Mouse (Mus musculus): ENCODE measurements around the gene Tomm70a. TPM values are rescaled to one million over a fixed set of nuclear protein-coding genes. Genes with fewer than 3 reads are reported as not detected.

Gene Tomm70a
- polyA plus RNA-seq, 1 experiment from 2014 or later, result 58.4 TPM

- Histone ChIP-seq H3K27ac (no peak overlapping the region), H3K9me3 (no peaks in the 10 kb centered on the region), H3K4me2 (no peak overlapping the region), H3K9ac (replicated peaks) (no peak overlapping the region), H3K4me1 (replicated peaks) (no peaks in the 10 kb centered on the region), H3K4me3 (replicated peaks) (no peak overlapping the region), H3K36me3 (peaks cover 87% of the 10 kb centered on the region), H3K27me3 (no peaks in the 10 kb centered on the region)
- no peak for ATAC-seq (ENCODE audit: insufficient number of reproducible peaks, insufficient read depth, low FRiP score, low TSS enrichment, low read depth)
These were observed 34.4 kb downstream of the Tomm70a start for GRCm38 (mm10) chr16:57155899-57156298.

GRCm38 (mm10) chr16:57157076-57157475 is 35.6 kb downstream of the Tomm70a start:
- Histone ChIP-seq H3K9me3 (no peaks in the 10 kb centered on the region), H3K4me1 (replicated peaks) (no peaks in the 10 kb centered on the region), H3K9ac (replicated peaks) (no peak overlapping the region), H3K27me3 (no peaks in the 10 kb centered on the region), H3K36me3 (peaks cover 91% of the 10 kb centered on the region), H3K27ac (no peak overlapping the region), H3K4me2 (no peak overlapping the region), H3K4me3 (replicated peaks) (no peak overlapping the region)
- 91% methylated on average over 4 of the region's 4 CpGs for WGBS
- no peak for ATAC-seq (ENCODE audit: insufficient number of reproducible peaks, insufficient read depth, low FRiP score, low TSS enrichment, low read depth)

- H3K36me3 ChIP-seq, result peaks cover 90% of the 10 kb centered on the region
- H3K27ac ChIP-seq, result no peak overlapping the region
- no peaks in the 10 kb centered on the region for H3K9me3 ChIP-seq
- H3K4me3 ChIP-seq (replicated peaks), result no peak overlapping the region
- H3K4me1 ChIP-seq (replicated peaks), result no peaks in the 10 kb centered on the region
- H3K4me2 ChIP-seq, result no peak overlapping the region
- 84% methylated on average over 4 of the region's 4 CpGs for whole genome bisulfite sequencing
- no peak overlapping the region for H3K9ac ChIP-seq (replicated peaks)
- ATAC-seq (ENCODE audit: insufficient number of reproducible peaks, insufficient read depth, low FRiP score, low TSS enrichment, low read depth), result no peak
- H3K27me3 ChIP-seq, result no peaks in the 10 kb centered on the region
These were observed 36.2 kb downstream of the Tomm70a start for GRCm38 (mm10) chr16:57157728-57158127.

- H3K4me2 ChIP-seq, result no peak overlapping the region
- no peak for ATAC-seq (ENCODE audit: insufficient number of reproducible peaks, insufficient read depth, low FRiP score, low TSS enrichment, low read depth)
- no peaks in the 10 kb centered on the region for H3K9me3 ChIP-seq
- H3K4me1 ChIP-seq (replicated peaks), result no peaks in the 10 kb centered on the region
- H3K27me3 ChIP-seq, result no peaks in the 10 kb centered on the region
- no peak overlapping the region for H3K9ac ChIP-seq (replicated peaks)
- H3K4me3 ChIP-seq (replicated peaks), result no peak overlapping the region
- peaks cover 85% of the 10 kb centered on the region for H3K36me3 ChIP-seq
- no peak overlapping the region for H3K27ac ChIP-seq
- WGBS, result 69% methylated on average over 7 of the region's 7 CpGs
These were observed 38.3 kb downstream of the Tomm70a start for GRCm38 (mm10) chr16:57159835-57160234.

- no peak for ATAC-seq (ENCODE audit: insufficient number of reproducible peaks, insufficient read depth, low FRiP score, low TSS enrichment, low read depth)
- Histone ChIP-seq H3K4me3 (replicated peaks) (no peak overlapping the region), H3K27ac (no peak overlapping the region), H3K9me3 (no peaks in the 10 kb centered on the region), H3K9ac (replicated peaks) (no peak overlapping the region), H3K4me2 (no peak overlapping the region), H3K27me3 (no peaks in the 10 kb centered on the region), H3K36me3 (peaks cover 65% of the 10 kb centered on the region), H3K4me1 (replicated peaks) (no peaks in the 10 kb centered on the region; the same call in none of the 2 replicates)
- WGBS, result 90% methylated on average over 5 of the region's 5 CpGs
These were observed 41.3 kb downstream of the Tomm70a start for GRCm38 (mm10) chr16:57162841-57163240.

- Histone ChIP-seq H3K27ac (no peak overlapping the region), H3K36me3 (peaks cover 56% of the 10 kb centered on the region), H3K4me3 (replicated peaks) (no peak overlapping the region), H3K9me3 (no peaks in the 10 kb centered on the region), H3K27me3 (no peaks in the 10 kb centered on the region), H3K4me2 (no peak overlapping the region), H3K9ac (replicated peaks) (no peak overlapping the region), H3K4me1 (replicated peaks) (no peaks in the 10 kb centered on the region; the same call in none of the 2 replicates)
- ATAC-seq (ENCODE audit: insufficient number of reproducible peaks, insufficient read depth, low FRiP score, low TSS enrichment, low read depth), result no peak
- 90% methylated on average over 1 of the region's 1 CpGs for WGBS
These were observed 42.2 kb downstream of the Tomm70a start for GRCm38 (mm10) chr16:57163694-57164093.

- Histone ChIP-seq H3K4me1 (replicated peaks) (no peaks in the 10 kb centered on the region; the same call in none of the 2 replicates), H3K4me2 (no peak overlapping the region), H3K4me3 (replicated peaks) (no peak overlapping the region), H3K36me3 (peaks cover 42% of the 10 kb centered on the region), H3K27ac (no peak overlapping the region), H3K27me3 (no peaks in the 10 kb centered on the region), H3K9me3 (no peaks in the 10 kb centered on the region), H3K9ac (replicated peaks) (no peak overlapping the region)
- 92% methylated on average over 5 of the region's 5 CpGs for WGBS
- no peak for ATAC-seq (ENCODE audit: insufficient number of reproducible peaks, insufficient read depth, low FRiP score, low TSS enrichment, low read depth)
These were observed 43.7 kb downstream of the Tomm70a start for GRCm38 (mm10) chr16:57165157-57165556.

- Histone ChIP-seq H3K9ac (replicated peaks) (no peak overlapping the region), H3K27me3 (no peaks in the 10 kb centered on the region), H3K9me3 (no peaks in the 10 kb centered on the region), H3K4me1 (replicated peaks) (no peaks in the 10 kb centered on the region; the same call in none of the 2 replicates), H3K4me3 (replicated peaks) (peak overlapping the region; percentile 78), H3K36me3 (peaks cover 35% of the 10 kb centered on the region), H3K27ac (peak overlapping the region; percentile 94; the same call in 1 of the 2 replicates), H3K4me2 (peak overlapping the region; percentile 67)
- 84% methylated on average over 6 of the region's 6 CpGs for WGBS
- no peak for ATAC-seq (ENCODE audit: insufficient number of reproducible peaks, insufficient read depth, low FRiP score, low TSS enrichment, low read depth)
These were observed 44.6 kb downstream of the Tomm70a start for GRCm38 (mm10) chr16:57166086-57166485.

- Histone ChIP-seq H3K4me3 (replicated peaks) (peak within 1 kb of the TSS; percentile 78), H3K4me1 (replicated peaks) (no peaks in the 10 kb centered on the region; the same call in none of the 2 replicates), H3K36me3 (peaks cover 33% of the 10 kb centered on the region), H3K9me3 (no peaks in the 10 kb centered on the region), H3K27me3 (no peaks in the 10 kb centered on the region), H3K27ac (peak within 1 kb of the TSS; percentile 94), H3K9ac (replicated peaks) (peak within 1 kb of the TSS; percentile 84), H3K4me2 (peak within 1 kb of the TSS; percentile 67)
- peak; percentile 97 for ATAC-seq (ENCODE audit: insufficient number of reproducible peaks, insufficient read depth, low FRiP score, low TSS enrichment, low read depth)
- under 1% methylated on average over 58 of the region's 58 CpGs for WGBS
These were observed 45.4 kb downstream of the Tomm70a start, which contains the start of gene Nit2 for GRCm38 (mm10) chr16:57166611-57167513. Nit2 (minus strand) TSS chr16:57167341.

- H3K9me3 ChIP-seq, result no peaks in the 10 kb centered on the region
These were observed 46.0 kb downstream of the Tomm70a start for GRCm38 (mm10) chr16:57167514-57167912.

GRCm38 (mm10) chr16:57168236-57168635 is 46.7 kb downstream of the Tomm70a start:
- Histone ChIP-seq H3K4me2 (no peak overlapping the region), H3K36me3 (peaks cover 31% of the 10 kb centered on the region), H3K4me1 (replicated peaks) (no peaks in the 10 kb centered on the region; the same call in none of the 2 replicates), H3K9me3 (no peaks in the 10 kb centered on the region), H3K27ac (0 out of 2 replicates have a peak overlapping the region, but pooled peaks have one; percentile 19), H3K4me3 (replicated peaks) (no peak overlapping the region), H3K9ac (replicated peaks) (no peak overlapping the region), H3K27me3 (no peaks in the 10 kb centered on the region)
- ATAC-seq (ENCODE audit: insufficient number of reproducible peaks, insufficient read depth, low FRiP score, low TSS enrichment, low read depth), result no peak
- WGBS, result 71% methylated on average over 4 of the region's 4 CpGs

More at GRCm38 (mm10) chr16:57167514-57167912, 46.0 kb downstream of the Tomm70a start:
- ATAC-seq (ENCODE audit: insufficient number of reproducible peaks, insufficient read depth, low FRiP score, low TSS enrichment, low read depth), result peak; percentile 40; the same call in 1 of the 2 replicates
- WGBS, result 32% methylated on average over 5 of the region's 5 CpGs
- Histone ChIP-seq H3K27me3 (no peaks in the 10 kb centered on the region), H3K9ac (replicated peaks) (peak overlapping the region; percentile 84), H3K27ac (no peak overlapping the region; the same call in 1 of the 2 replicates), H3K4me2 (peak overlapping the region; percentile 67), H3K4me3 (replicated peaks) (peak overlapping the region; percentile 78), H3K4me1 (replicated peaks) (no peaks in the 10 kb centered on the region; the same call in none of the 2 replicates), H3K36me3 (peaks cover 33% of the 10 kb centered on the region)
